24 mouse cellular contexts compared by ENCODE assay signal in genomic region chr5:30490845-30491244, GRCm38 (mm10). TPM values are rescaled to one million over a fixed set of nuclear protein-coding genes. Genes with fewer than 3 reads are reported as not detected.
DNase-seq lines count a peak whose midpoint lies in the region; ATAC-seq and TF ChIP-seq lines count a peak whose summit lies in the region.
"Had no signal": no experiment of that assay in that cellular context is flagged by ENCODE, and none has a peak within 500 bp of the region (broad histone marks: within the 10 kb centered on the region; RNA-seq: fewer than 3 reads in every experiment).

No protein-coding gene starts in this region.

- ATAC-seq in lung, embryonic 14.5 days (ENCODE audit: insufficient read depth) = peak; percentile 68
- no peak for ATAC-seq in embryonic facial prominence, embryonic 15.5 days (ENCODE audit: insufficient number of reproducible peaks, low FRiP score, low TSS enrichment, low read depth)
- no peak for ATAC-seq in stomach, embryonic 15.5 days (ENCODE audit: insufficient read depth, low FRiP score, low read depth)
- ATAC-seq: midbrain, embryonic 13.5 days had no signal

- H3K27ac ChIP-seq in lung, embryonic 14.5 days (ENCODE audit: low read depth) = peak overlapping the region; percentile 77
- H3K27ac ChIP-seq in embryonic facial prominence, embryonic 15.5 days (replicated peaks) = 0 out of 2 replicates have a peak overlapping the region, but pooled peaks have one; percentile 22
- peak overlapping the region; percentile 17; the same call in 1 of the 2 replicates for H3K27ac ChIP-seq in stomach, embryonic 15.5 days
- H3K27ac ChIP-seq: heart, embryonic 13.5 days; hindbrain, embryonic 12.5 days; left cerebral cortex, adult 2 months; liver, embryonic 15.5 days; midbrain, embryonic 13.5 days had no signal

- no peak for TF ChIP-seq CTCF in lung, embryonic 14.5 days (IDR thresholded peaks at IDR 0.05; ENCODE audit: low read depth)

- no peak overlapping the region for H3K9ac ChIP-seq in lung, embryonic 14.5 days
- H3K9ac ChIP-seq in embryonic facial prominence, embryonic 15.5 days = no peak overlapping the region
- no peak overlapping the region for H3K9ac ChIP-seq in stomach, embryonic 15.5 days
- H3K9ac ChIP-seq: heart, embryonic 13.5 days; hindbrain, embryonic 12.5 days; liver, embryonic 15.5 days; midbrain, embryonic 13.5 days had no signal

- no peak overlapping the region for H3K4me3 ChIP-seq in lung, embryonic 14.5 days (ENCODE audit: low read depth, low read length)
- no peak overlapping the region for H3K4me3 ChIP-seq in embryonic facial prominence, embryonic 15.5 days (replicated peaks)
- H3K4me3 ChIP-seq in stomach, embryonic 15.5 days (replicated peaks) = no peak overlapping the region
- H3K4me3 ChIP-seq: heart, embryonic 13.5 days; hindbrain, embryonic 12.5 days; left cerebral cortex, adult 2 months; liver, embryonic 15.5 days; midbrain, embryonic 13.5 days had no signal

- no peaks in the 10 kb centered on the region for H3K9me3 ChIP-seq in lung, embryonic 14.5 days (ENCODE audit: low read depth, low read length)
- H3K9me3 ChIP-seq in embryonic facial prominence, embryonic 15.5 days (replicated peaks) = no peaks in the 10 kb centered on the region
- no peaks in the 10 kb centered on the region for H3K9me3 ChIP-seq in stomach, embryonic 15.5 days
- H3K9me3 ChIP-seq: heart, embryonic 13.5 days; hindbrain, embryonic 12.5 days; liver, embryonic 15.5 days; midbrain, embryonic 13.5 days had no signal

- H3K36me3 ChIP-seq in lung, embryonic 14.5 days (ENCODE audit: insufficient read depth) = no peaks in the 10 kb centered on the region
- no peaks in the 10 kb centered on the region for H3K36me3 ChIP-seq in embryonic facial prominence, embryonic 15.5 days
- no peaks in the 10 kb centered on the region for H3K36me3 ChIP-seq in stomach, embryonic 15.5 days
- H3K36me3 ChIP-seq: heart, embryonic 13.5 days; hindbrain, embryonic 12.5 days; liver, embryonic 15.5 days; midbrain, embryonic 13.5 days had no signal

- H3K27me3 ChIP-seq in lung, embryonic 14.5 days (ENCODE audit: insufficient read depth, low read length) = no peaks in the 10 kb centered on the region
- H3K27me3 ChIP-seq in embryonic facial prominence, embryonic 15.5 days = no peaks in the 10 kb centered on the region
- H3K27me3 ChIP-seq in stomach, embryonic 15.5 days (replicated peaks) = no peaks in the 10 kb centered on the region
- H3K27me3 ChIP-seq: hindbrain, embryonic 12.5 days; midbrain, embryonic 13.5 days had no signal

- peaks cover 5% of the 10 kb centered on the region for H3K4me1 ChIP-seq in lung, embryonic 14.5 days (ENCODE audit: insufficient read depth)
- H3K4me1 ChIP-seq in embryonic facial prominence, embryonic 15.5 days = no peaks in the 10 kb centered on the region
- H3K4me1 ChIP-seq in stomach, embryonic 15.5 days = peaks cover 6% of the 10 kb centered on the region; the same call in 1 of the 2 replicates
- H3K4me1 ChIP-seq: hindbrain, embryonic 12.5 days; liver, embryonic 15.5 days; midbrain, embryonic 13.5 days had no signal

- peak; percentile 95 for DNase-seq in lung, embryonic 14.5 days
- DNase-seq in lung, postnatal 36 days = no peak
- peak; percentile 75 for DNase-seq in NIH3T3 (ENCODE audit: low read depth)
- DNase-seq in spleen, postnatal 10 days (ENCODE audit: low spot score in 2 of 2) = no peak
- no peak for DNase-seq in cerebellum, postnatal 10 days
- DNase-seq: adrenal gland, postnatal 14 days; cerebellum, adult 8-10 months; gastrocnemius, postnatal 25 days; heart, adult 18-20 months; heart, postnatal 14 days; kidney, adult 9 months; kidney, postnatal 36 days; thymus, postnatal 25 days had no signal

- no peak overlapping the region for H3K4me2 ChIP-seq in lung, embryonic 14.5 days
- no peak overlapping the region for H3K4me2 ChIP-seq in embryonic facial prominence, embryonic 15.5 days (replicated peaks)
- H3K4me2 ChIP-seq in stomach, embryonic 15.5 days = no peak overlapping the region
- H3K4me2 ChIP-seq: heart, embryonic 13.5 days; hindbrain, embryonic 12.5 days; liver, embryonic 15.5 days; midbrain, embryonic 13.5 days had no signal

- 47% methylated on average over 5 of the region's 5 CpGs for WGBS in lung, embryonic 14.5 days
- 57% methylated on average over 5 of the region's 5 CpGs for WGBS in embryonic facial prominence, embryonic 15.5 days
- WGBS in stomach, embryonic 15.5 days = 37% methylated on average over 5 of the region's 5 CpGs

RNA-seq across cellular contexts. Expression of gene 1700001C02Rik, which starts 25.0 kb away (rescaled TPM):
- polyA plus RNA-seq in lung, embryonic 14.5 days (2014; fragmentation: Nextera tagmentation; extraction: Ambion mirVana) = not detected in 2 replicates
- polyA plus RNA-seq in embryonic facial prominence, embryonic 15.5 days (2015; fragmentation: Nextera tagmentation; extraction: Ambion mirVana) = 6.7 and 19.1 TPM in 2 replicates
- 0.27 TPM in 1 of 2 replicates, not detected in the other for polyA plus RNA-seq in stomach, embryonic 15.5 days (2015; fragmentation: Nextera tagmentation; extraction: Ambion mirVana)
- polyA plus RNA-seq: forebrain, embryonic 11.5 days; heart, embryonic 13.5 days; limb, embryonic 14.5 days; liver, embryonic 15.5 days; small intestine, adult 2 months had no signal

RNA-seq across cellular contexts. Expression of gene Otof, which starts 29.1 kb away (rescaled TPM):
- 1.4 and 1.7 TPM in 2 replicates for polyA plus RNA-seq in lung, embryonic 14.5 days (2014; fragmentation: Nextera tagmentation; extraction: Ambion mirVana)
- polyA plus RNA-seq in embryonic facial prominence, embryonic 15.5 days (2015; fragmentation: Nextera tagmentation; extraction: Ambion mirVana) = 0.91 and 1.2 TPM in 2 replicates
- 0.37 and 0.40 TPM in 2 replicates for polyA plus RNA-seq in stomach, embryonic 15.5 days (2015; fragmentation: Nextera tagmentation; extraction: Ambion mirVana)
- polyA plus RNA-seq: liver, embryonic 15.5 days had no signal

RNA-seq across cellular contexts. Expression of gene Cib4, which starts 54.8 kb away (rescaled TPM):
- 0.26 TPM in 1 of 2 replicates, not detected in the other for polyA plus RNA-seq in lung, embryonic 14.5 days (2014; fragmentation: Nextera tagmentation; extraction: Ambion mirVana)
- 0.29 TPM in 1 of 2 replicates, not detected in the other for polyA plus RNA-seq in embryonic facial prominence, embryonic 15.5 days (2015; fragmentation: Nextera tagmentation; extraction: Ambion mirVana)
- polyA plus RNA-seq in stomach, embryonic 15.5 days (2015; fragmentation: Nextera tagmentation; extraction: Ambion mirVana) = not detected in 2 replicates
- polyA plus RNA-seq: brain, embryonic 14.5 days; forebrain, embryonic 11.5 days; heart, embryonic 13.5 days; hindbrain, embryonic 12.5 days; liver, embryonic 15.5 days; midbrain, embryonic 13.5 days; small intestine, adult 2 months had no signal

Comparison
In these comparisons a context has a peak if more than half of its experiments do, and no peak if none do; other contexts are left out.
1. DNase-seq: peak in lung, embryonic 14.5 days (single experiment) and NIH3T3 (single experiment); none in lung, postnatal 36 days (single experiment), spleen, postnatal 10 days (0 of 2) and cerebellum, postnatal 10 days (0 of 2).
2. H3K27ac ChIP-seq: peak in every context shown above with its lines; median percentile 77 in lung, embryonic 14.5 days; 22 in embryonic facial prominence, embryonic 15.5 days; 17 in stomach, embryonic 15.5 days.